Mouse (Mus musculus) limb, embryonic 12.5 days (tissue): ENCODE results near the gene Ilf2. TPM values are rescaled to one million over a fixed set of nuclear protein-coding genes. Genes with fewer than 3 reads are reported as not detected.

Experiments used
- ATAC-seq: fragments of 200-750 bp; cut with Nextera tagmentation; 2 replicates; pipeline ENCODE4 v1.8.0; 2017; ENCODE audit warnings: low read depth, moderate TSS enrichment; ENCODE audit not compliant: insufficient number of reproducible peaks, insufficient read depth, low FRiP score, low TSS enrichment
- H3K27ac ChIP-seq: fragments of 300-500 bp; sonication (generic); 2 replicates; pipeline ENCODE4 v1.5.1; 2016; ENCODE audit warnings: mild to moderate bottlenecking, moderate library complexity
- H3K27me3 ChIP-seq: fragments of 300-500 bp; sonication (generic); 2 replicates; pipeline ENCODE4 v1.6.1; 2016; ENCODE audit warnings: mild to moderate bottlenecking, moderate library complexity
- H3K36me3 ChIP-seq: fragments of 300-500 bp; sonication (generic); 2 replicates; pipeline ENCODE4 v1.6.1; 2016; ENCODE audit warnings: mild to moderate bottlenecking, moderate library complexity
- H3K4me1 ChIP-seq: fragments of 300-500 bp; sonication (generic); replicated peaks from 2 replicates; pipeline ENCODE4 v1.6.1; 2016
- H3K4me2 ChIP-seq: fragments of 300-500 bp; sonication (generic); 2 replicates; pipeline ENCODE4 v1.6.1; 2016; ENCODE audit warnings: mild to moderate bottlenecking, moderate library complexity
- H3K4me3 ChIP-seq: fragments of 300-500 bp; sonication (generic); replicated peaks from 2 replicates; pipeline ENCODE4 v1.5.1; 2016; ENCODE audit warnings: mild to moderate bottlenecking
- H3K9ac ChIP-seq: fragments of 300-500 bp; sonication (generic); replicated peaks from 2 replicates; pipeline ENCODE4 v1.6.1; 2016; ENCODE audit warnings: mild to moderate bottlenecking, moderate library complexity
- H3K9me3 ChIP-seq: fragments of 300-500 bp; sonication (generic); 2 replicates; pipeline ENCODE4 v1.6.1; 2016; ENCODE audit warnings: mild to moderate bottlenecking, moderate library complexity
- WGBS: fragments of 180-500 bp; shearing (Covaris S2); methylation state at CpG from one replicate; pipeline ENCODE4 v1.1.7; 2016; 5-methylcytosine and 5-hydroxymethylcytosine counted together
- polyA plus RNA-seq: library from polyadenylated mRNA; unstranded; fragments of >200 nt; fragmentation: Nextera tagmentation; extraction: Ambion mirVana; gene quantifications from 2 replicates; pipeline ENCODE4 v1.2.1, GENCODE M21; 2016

Gene Ilf2
- polyA plus RNA-seq, 1 experiment from 2014 or later = 362 TPM

- H3K4me3 ChIP-seq = peak overlapping the region; percentile 50
- H3K9me3 ChIP-seq = no peaks in the 10 kb centered on the region
- no peak for ATAC-seq
- peaks cover 17% of the 10 kb centered on the region for H3K4me1 ChIP-seq
- H3K9ac ChIP-seq = peak overlapping the region; percentile 55; the same call in 1 of the 2 replicates
- H3K36me3 ChIP-seq = no peaks in the 10 kb centered on the region
- H3K27me3 ChIP-seq = peaks cover 63% of the 10 kb centered on the region
- H3K27ac ChIP-seq = no peak overlapping the region
- H3K4me2 ChIP-seq = peak overlapping the region; percentile 74
- WGBS = 12% methylated on average over 37 of the region's 37 CpGs
These were observed 11.3 kb upstream of the Ilf2 start for GRCm38 (mm10) chr3:90464552-90465080.

GRCm38 (mm10) chr3:90465081-90465685, 10.7 kb upstream of the Ilf2 start:
- ATAC-seq = peak; percentile 10; the same call in 1 of the 2 replicates
- H3K27me3 ChIP-seq = peaks cover 63% of the 10 kb centered on the region
- peak overlapping the region; percentile 55 for H3K9ac ChIP-seq
- H3K4me1 ChIP-seq = peaks cover 17% of the 10 kb centered on the region
- no peaks in the 10 kb centered on the region for H3K36me3 ChIP-seq
- H3K4me2 ChIP-seq = peak overlapping the region; percentile 74
- 2% methylated on average over 75 of the region's 75 CpGs for WGBS
- peak overlapping the region; percentile 50 for H3K4me3 ChIP-seq
- H3K27ac ChIP-seq = no peak overlapping the region
- no peaks in the 10 kb centered on the region for H3K9me3 ChIP-seq

GRCm38 (mm10) chr3:90465686-90466310, 10.1 kb upstream of the Ilf2 start, which contains the start of gene Npr1:
Npr1 (minus strand) TSS chr3:90465866.
- peak; percentile 43 for ATAC-seq

GRCm38 (mm10) chr3:90466311-90466766, 9.6 kb upstream of the Ilf2 start:
- H3K36me3 ChIP-seq = no peaks in the 10 kb centered on the region
- H3K9me3 ChIP-seq = no peaks in the 10 kb centered on the region
- no peak overlapping the region for H3K27ac ChIP-seq
- H3K9ac ChIP-seq = peak overlapping the region; percentile 55
- H3K4me1 ChIP-seq = peaks cover 17% of the 10 kb centered on the region
- peak overlapping the region; percentile 74 for H3K4me2 ChIP-seq
- H3K27me3 ChIP-seq = peaks cover 52% of the 10 kb centered on the region
- under 1% methylated on average over 15 of the region's 15 CpGs for WGBS
- peak overlapping the region; percentile 50 for H3K4me3 ChIP-seq
- peak; percentile 19; the same call in 1 of the 2 replicates for ATAC-seq

More at GRCm38 (mm10) chr3:90465686-90466310, 10.1 kb upstream of the Ilf2 start, which contains the start of gene Npr1:
- Histone ChIP-seq H3K27me3 (peaks cover 57% of the 10 kb centered on the region), H3K4me2 (peak within 1 kb of the TSS; percentile 74), H3K4me1 (peaks cover 17% of the 10 kb centered on the region), H3K4me3 (peak within 1 kb of the TSS; percentile 50), H3K9me3 (no peaks in the 10 kb centered on the region), H3K27ac (no peak within 1 kb of the TSS), H3K9ac (peak within 1 kb of the TSS; percentile 55), H3K36me3 (no peaks in the 10 kb centered on the region)
- under 1% methylated on average over 37 of the region's 49 CpGs for WGBS

- Histone ChIP-seq H3K4me2 (no peak overlapping the region), H3K27ac (no peak overlapping the region), H3K36me3 (no peaks in the 10 kb centered on the region), H3K4me1 (peaks cover 17% of the 10 kb centered on the region), H3K4me3 (no peak overlapping the region), H3K27me3 (peaks cover 39% of the 10 kb centered on the region), H3K9me3 (no peaks in the 10 kb centered on the region), H3K9ac (no peak overlapping the region)
- WGBS = 91% methylated on average over 10 of the region's 10 CpGs
- no peak for ATAC-seq
These were observed 8.2 kb upstream of the Ilf2 start for GRCm38 (mm10) chr3:90467618-90468300.

- no peak overlapping the region for H3K4me3 ChIP-seq
- no peak overlapping the region for H3K9ac ChIP-seq
- peaks cover 5% of the 10 kb centered on the region for H3K4me1 ChIP-seq
- H3K27ac ChIP-seq = no peak overlapping the region
- H3K9me3 ChIP-seq = no peaks in the 10 kb centered on the region
- no peak for ATAC-seq
- 28% methylated on average over 3 of the region's 3 CpGs for WGBS
- H3K27me3 ChIP-seq = no peaks in the 10 kb centered on the region; the same call in 1 of the 2 replicates
- no peak overlapping the region for H3K4me2 ChIP-seq
- H3K36me3 ChIP-seq = 0 out of 2 replicates have a peak, but pooled peaks cover under 1% of the 10 kb centered on the region
These were observed 3.7 kb upstream of the Ilf2 start for GRCm38 (mm10) chr3:90472213-90472612.

GRCm38 (mm10) chr3:90475151-90475830, 635 bp upstream of the Ilf2 start:
- peaks cover 30% of the 10 kb centered on the region for H3K36me3 ChIP-seq
- 0 out of 2 replicates have a peak, but pooled peaks have one; percentile 12 for ATAC-seq
- H3K4me3 ChIP-seq = 0 out of 2 replicates have a peak overlapping the region, but pooled peaks have one; percentile 24
- H3K4me1 ChIP-seq = peaks cover 11% of the 10 kb centered on the region
- H3K9ac ChIP-seq = no peak overlapping the region
- no peaks in the 10 kb centered on the region for H3K27me3 ChIP-seq
- H3K4me2 ChIP-seq = no peak overlapping the region; the same call in 1 of the 2 replicates
- no peak overlapping the region for H3K27ac ChIP-seq
- 41% methylated on average over 16 of the region's 16 CpGs for WGBS
- no peaks in the 10 kb centered on the region for H3K9me3 ChIP-seq

- Histone ChIP-seq H3K36me3 (peaks cover 74% of the 10 kb centered on the region), H3K9me3 (no peaks in the 10 kb centered on the region), H3K4me2 (no peak overlapping the region), H3K9ac (no peak overlapping the region), H3K4me3 (no peak overlapping the region), H3K27ac (no peak overlapping the region), H3K4me1 (peaks cover 6% of the 10 kb centered on the region; the same call in 1 of the 2 replicates), H3K27me3 (no peaks in the 10 kb centered on the region)
- 86% methylated on average over 5 of the region's 5 CpGs for WGBS
- ATAC-seq = no peak
These were observed 11.1 kb downstream of the Ilf2 start for GRCm38 (mm10) chr3:90486998-90487397.

GRCm38 (mm10) chr3:90488576-90488975, 12.7 kb downstream of the Ilf2 start:
- Histone ChIP-seq H3K4me2 (no peak overlapping the region), H3K4me3 (no peak overlapping the region), H3K9me3 (no peaks in the 10 kb centered on the region), H3K4me1 (peaks cover 6% of the 10 kb centered on the region; the same call in 1 of the 2 replicates), H3K27me3 (no peaks in the 10 kb centered on the region), H3K36me3 (peaks cover 58% of the 10 kb centered on the region), H3K27ac (no peak overlapping the region), H3K9ac (no peak overlapping the region)
- 87% methylated on average over 6 of the region's 6 CpGs for WGBS
- ATAC-seq = no peak

GRCm38 (mm10) chr3:90490696-90491256, 14.8 kb downstream of the Ilf2 start, which contains the start of gene Snapin:
Snapin (minus strand) TSS chr3:90491033.
- WGBS = under 1% methylated on average over 37 of the region's 37 CpGs
- H3K27me3 ChIP-seq = no peaks in the 10 kb centered on the region
- H3K4me2 ChIP-seq = peak within 1 kb of the TSS; percentile 65
- H3K4me3 ChIP-seq = peak within 1 kb of the TSS; percentile 70
- peaks cover 42% of the 10 kb centered on the region for H3K36me3 ChIP-seq
- H3K9me3 ChIP-seq = no peaks in the 10 kb centered on the region
- H3K27ac ChIP-seq = peak within 1 kb of the TSS; percentile 72; the same call in 1 of the 2 replicates
- peaks cover 6% of the 10 kb centered on the region; the same call in 1 of the 2 replicates for H3K4me1 ChIP-seq
- peak within 1 kb of the TSS; percentile 70 for H3K9ac ChIP-seq
- peak; percentile 97 for ATAC-seq
